Mouse (Mus musculus) MEL (cell line): ENCODE data around the gene Krt84.

Experiments used
- BHLHE40 ChIP-seq: IDR thresholded peaks from 2 replicates; pipeline ENCODE4 v1.6.1; 2012; ENCODE audit warnings: low read depth, mild to moderate bottlenecking, inconsistent platforms, low read length, improper control_type of control experiment, borderline replicate concordance
- CTCF ChIP-seq, 3 experiments: IDR thresholded peaks in 2 of 3; conservative IDR thresholded peaks in 1 of 3; 2 replicates each; pipeline ENCODE4 v1.5.1; 2011 to 2012; ENCODE audit warnings: low read length in 3 of 3, low read depth in 2 of 3, mild to moderate bottlenecking in 2 of 3, improper control_type of control experiment in 1 of 3, inconsistent platforms in 1 of 3, mixed read lengths in 1 of 3, moderate library complexity in 1 of 3; ENCODE audit not compliant: control insufficient read depth in 1 of 3, insufficient read depth in 1 of 3, poor library complexity in 1 of 3, severe bottlenecking in 1 of 3
- GATA1 ChIP-seq: IDR thresholded peaks from 2 replicates; pipeline ENCODE4 v1.6.1; 2011; ENCODE audit warnings: low read depth, low read length, improper control_type of control experiment
- POLR2A ChIP-seq, 2 experiments: IDR thresholded peaks; 2 replicates each; pipeline ENCODE4 v1.6.1; 2011 to 2012; ENCODE audit warnings: low read length in 2 of 2, mild to moderate bottlenecking in 2 of 2, control low read depth in 1 of 2, improper control_type of control experiment in 1 of 2, low read depth in 1 of 2, moderate library complexity in 1 of 2; ENCODE audit not compliant: control insufficient read depth in 1 of 2, insufficient read depth in 1 of 2, poor library complexity in 1 of 2
- TAL1 ChIP-seq: IDR thresholded peaks from 2 replicates; pipeline ENCODE4 v1.6.1; 2012; ENCODE audit warnings: mild to moderate bottlenecking, inconsistent platforms, low read length, moderate library complexity, mixed read lengths
- ZC3H11A ChIP-seq: IDR thresholded peaks from 2 replicates; pipeline ENCODE4 v1.6.1; 2012; ENCODE audit warnings: low read depth, mild to moderate bottlenecking, inconsistent platforms, low read length, improper control_type of control experiment

DNA sequence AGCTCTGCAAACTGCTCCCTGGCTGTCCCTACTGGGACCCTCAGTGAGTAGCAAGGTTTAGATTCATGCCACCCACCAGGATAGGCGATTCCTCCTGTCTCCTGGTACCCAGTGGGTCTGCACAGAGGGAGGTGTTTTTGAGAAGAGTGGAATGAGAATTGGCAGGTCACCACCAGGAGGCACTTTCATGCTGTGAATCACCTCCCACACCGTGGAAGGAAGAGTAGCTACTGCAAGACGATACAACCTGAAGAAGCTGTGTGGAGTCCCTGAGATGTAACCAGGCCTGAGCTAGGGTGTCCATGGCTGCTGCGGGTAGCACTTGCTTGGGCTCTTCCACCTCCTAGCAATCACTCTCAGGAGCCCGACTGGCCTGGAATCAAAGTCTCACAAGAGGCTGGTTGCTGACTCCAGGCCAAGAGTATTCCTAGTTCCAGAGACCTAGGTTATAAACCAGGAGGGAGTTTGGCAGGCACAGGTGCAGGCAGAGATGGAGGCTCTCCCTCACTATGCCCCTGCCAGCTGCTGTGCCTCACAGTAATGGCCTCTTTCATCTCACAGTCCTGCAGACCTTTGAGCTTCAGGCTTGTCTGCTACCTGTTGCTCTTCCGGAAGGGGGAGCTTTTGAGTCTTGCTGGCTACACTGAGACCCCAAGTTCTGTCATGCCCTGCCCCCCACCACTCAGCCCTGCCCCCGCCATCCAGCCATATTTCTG lies 5.4 kb upstream of the Krt84 start:
- TF ChIP-seq TAL1 = no peak
- TF ChIP-seq GATA1 = no peak
- TF ChIP-seq CTCF (IDR thresholded peaks at IDR 0.05 in 2 of 3, conservative IDR thresholded peaks at IDR 0.05 in 1 of 3; ENCODE audit: control insufficient read depth in 1 of 3, insufficient read depth in 1 of 3, low read depth in 2 of 3, low read length in 3 of 3, poor library complexity in 1 of 3, severe bottlenecking in 1 of 3) = no peak
- TF ChIP-seq BHLHE40 = no peak
- TF ChIP-seq ZC3H11A = no peak
- no peak for TF ChIP-seq POLR2A (IDR thresholded peaks at IDR 0.05; ENCODE audit: control insufficient read depth in 1 of 2, insufficient read depth in 1 of 2, low read depth in 1 of 2, low read length in 2 of 2, poor library complexity in 1 of 2)
